Mouse (Mus musculus) heart, adult 2 months (tissue): Measurements from ENCODE around the gene Scaf1.

Experiments
- CTCF ChIP-seq: fragments of 200-600 bp; IDR thresholded peaks from 2 replicates; pipeline ENCODE4 v1.8.1; 2022; ENCODE audit warnings: antibody characterized with exemption, mild to moderate bottlenecking, moderate library complexity
- POLR2A ChIP-seq: fragments of 200-500 bp; IDR thresholded peaks from 2 replicates; pipeline ENCODE4 v1.6.1; 2011; ENCODE audit warnings: mild to moderate bottlenecking, low read depth, low read length, control low read depth; ENCODE audit not compliant: insufficient read depth

GRCm38 (mm10) chr7:45056329-45056971 is 40.3 kb upstream of the Scaf1 start:
- TF ChIP-seq CTCF = no peak
- no peak for TF ChIP-seq POLR2A
